9 mouse cellular contexts compared by ENCODE assay signal in the genomic region with DNA sequence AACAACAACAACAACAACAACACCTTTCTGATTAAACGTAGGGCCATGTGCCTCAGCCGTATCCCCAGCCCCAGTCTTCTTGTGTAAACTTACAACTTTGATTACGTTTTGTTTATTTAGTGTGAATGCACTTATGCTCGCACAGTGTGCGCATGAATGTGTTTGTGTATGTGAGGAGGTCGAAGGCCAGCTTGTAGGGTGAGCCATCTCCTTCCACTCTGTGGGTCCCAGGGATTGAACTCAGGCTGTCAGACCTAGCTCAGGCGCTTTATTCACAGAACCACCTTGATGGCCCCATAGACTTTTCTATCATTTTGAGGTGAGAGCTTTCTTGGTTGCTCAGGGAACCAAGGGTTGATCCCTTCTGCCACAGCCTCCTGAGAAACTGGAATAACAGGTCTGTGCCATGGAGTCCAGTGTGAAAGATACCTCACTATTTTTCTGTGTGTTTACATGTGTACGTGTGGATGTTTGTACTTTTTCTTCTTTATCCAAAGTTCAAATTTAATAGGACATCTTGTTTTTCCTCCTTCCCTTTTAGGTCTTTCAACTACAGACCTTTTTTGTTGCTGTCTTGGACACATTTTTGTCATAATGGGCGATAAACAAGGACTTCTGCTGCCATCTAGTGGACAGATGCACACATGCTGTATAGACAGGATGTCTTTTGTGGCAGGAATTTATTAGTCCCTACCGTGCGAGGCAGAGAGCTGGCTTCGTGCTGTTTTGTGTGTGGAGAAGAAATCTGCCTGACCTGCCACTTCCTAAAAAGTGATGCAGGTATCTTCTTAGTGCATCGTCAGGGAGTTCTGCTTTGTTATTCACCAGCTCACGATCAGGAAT. TPM values are rescaled to one million over a fixed set of nuclear protein-coding genes. Genes with fewer than 3 reads are reported as not detected.
DNase-seq lines count a peak whose midpoint lies in the region; ATAC-seq and TF ChIP-seq lines count a peak whose summit lies in the region.
"Had no signal": no experiment of that assay in that cellular context is flagged by ENCODE, and none has a peak within 500 bp of the region (broad histone marks: within the 10 kb centered on the region; RNA-seq: fewer than 3 reads in every experiment).

No protein-coding gene starts in this region.

- no peaks in the 10 kb centered on the region for H3K36me3 ChIP-seq in ES-E14 (ENCODE audit: control insufficient read depth, insufficient read depth, low read length, poor library complexity, severe bottlenecking)
- H3K36me3 ChIP-seq in lung, embryonic 16.5 days (ENCODE audit: control insufficient read depth, insufficient read depth, low read length), result no peaks in the 10 kb centered on the region

- no peaks in the 10 kb centered on the region for H3K9me3 ChIP-seq in ES-E14 (ENCODE audit: control insufficient read depth, insufficient read depth, low read depth, low read length)
- no peaks in the 10 kb centered on the region; the same call in 1 of the 2 replicates for H3K9me3 ChIP-seq in lung, embryonic 16.5 days (ENCODE audit: control insufficient read depth, low read length)

- DNase-seq in ES-E14 (ENCODE audit: low read depth, low spot score), result peak; percentile 86
- peak; percentile 73 for DNase-seq in brain, embryonic 18.5 days (ENCODE audit: low read depth, low spot score)
- DNase-seq in heart, postnatal 36 days, result peak; percentile 70 to 72
- peak; percentile 72 for DNase-seq in large intestine, adult 2 months (ENCODE audit: low read depth, low spot score)
- DNase-seq in retina, adult 2 months (ENCODE audit: low read depth, low spot score), result peak; percentile 62
- DNase-seq in thymus, postnatal 25 days, result peak; percentile 70

- no peak overlapping the region for H3K9ac ChIP-seq in ES-E14 (ENCODE audit: insufficient read depth, low read depth, low read length, poor library complexity, severe bottlenecking)
- 0 out of 2 replicates have a peak overlapping the region, but pooled peaks have one; percentile 37 for H3K9ac ChIP-seq in lung, embryonic 16.5 days (ENCODE audit: low read length)

- H3K27ac ChIP-seq in ES-E14 (ENCODE audit: insufficient read depth, low read depth, low read length, poor library complexity, severe bottlenecking), result no peak overlapping the region
- 0 out of 2 replicates have a peak overlapping the region, but pooled peaks have one; percentile 4 for H3K27ac ChIP-seq in lung, embryonic 16.5 days (ENCODE audit: low read length)

- in situ Hi-C loops in ES-E14 (cut with MboI; ENCODE audit: low sequenced_read_pairs in 2 of 2, unreplicated experiment in 2 of 2), result no loop called here

- peak; percentile 66; the same call in 1 of the 2 replicates for ATAC-seq in erythroid progenitor cell, adult 5-6 weeks (replicated peaks; ENCODE audit: low FRiP score, poor library complexity, severe bottlenecking)
- ATAC-seq in lung, embryonic 16.5 days (ENCODE audit: low read depth), result peak; percentile 88

- no peak overlapping the region for H3K4me3 ChIP-seq in ES-E14 (ENCODE audit: insufficient read depth in 1 of 2, low read depth in 1 of 2, low read length in 2 of 2, poor library complexity in 1 of 2, severe bottlenecking in 1 of 2)
- H3K4me3 ChIP-seq in lung, embryonic 16.5 days (ENCODE audit: low read length), result no peak overlapping the region

- no peaks in the 10 kb centered on the region for H3K27me3 ChIP-seq in lung, embryonic 16.5 days (ENCODE audit: control insufficient read depth, insufficient read depth, low read depth, low read length)

- no peak overlapping the region for H3K4me2 ChIP-seq in lung, embryonic 16.5 days (ENCODE audit: low read depth, low read length)

- intact Hi-C loops in heart, postnatal 36 days (cut with DNase I), result loop anchor here (1.0 to 5.0 kb wide), 4 partner anchors 45 to 151 kb away; a partner anchor contains a TSS

- no peaks in the 10 kb centered on the region; a peak in 1 of 4 replicates for H3K4me1 ChIP-seq in ES-E14 (ENCODE audit: control insufficient read depth in 2 of 2, insufficient read depth in 2 of 2, low read length in 2 of 2, poor library complexity in 1 of 2)
- peaks cover 6% of the 10 kb centered on the region for H3K4me1 ChIP-seq in lung, embryonic 16.5 days (replicated peaks; ENCODE audit: control insufficient read depth, insufficient read depth, low read length)

- WGBS in large intestine, adult 2 months, result 12% methylated on average over 14 of the region's 14 CpGs
- 13% methylated on average over 14 of the region's 14 CpGs for WGBS in lung, embryonic 16.5 days

TF ChIP-seq in ES-E14, 5 proteins besides CTCF, POLR2A, EP300 and RAD21:
- TF ChIP-seq HCFC1 (IDR thresholded peaks at IDR 0.05; ENCODE audit: borderline replicate concordance, insufficient read depth, low read length), result no peak
- peak; percentile 71; the same call in 1 of the 2 replicates for TF ChIP-seq ZC3H11A (IDR thresholded peaks at IDR 0.05; ENCODE audit: borderline replicate concordance, low read depth, low read length)
- TF ChIP-seq MAFK (IDR thresholded peaks at IDR 0.05; ENCODE audit: insufficient read depth, low read depth, low read length), result 0 out of 2 replicates have a peak, but pooled peaks have one; percentile 36
- no peak for TF ChIP-seq ZNF384 (IDR thresholded peaks at IDR 0.05; ENCODE audit: low read depth, low read length)
- TF ChIP-seq CHD2 (IDR thresholded peaks at IDR 0.05; ENCODE audit: low read depth, low read length), result no peak

RNA-seq across cellular contexts. Expression of a gene that starts 18.4 kb away (rescaled TPM):
- 8.2 and 11.1 TPM in 2 replicates for total RNA-seq in ES-E14 (2012; rRNA removed)
- 5.4 and 5.9 TPM in 2 replicates for total RNA-seq in erythroid progenitor cell, adult 5-6 weeks (2015; ENCODE audit: low replicate concordance)
- total RNA-seq in erythroid progenitor cell, adult 5-6 weeks (2017; ENCODE audit: low replicate concordance), result 0.64 TPM in 1 of 2 replicates, not detected in the other
- 100 to 1,000 TPM; 109 to 116 TPM for total RNA-seq in heart, postnatal 36 days (2021)
- polyA plus RNA-seq in large intestine, adult 2 months (2012; rRNA removed), result 56.0 and 60.7 TPM in 2 replicates
- polyA plus RNA-seq in lung, embryonic 16.5 days (2015; fragmentation: Nextera tagmentation; extraction: Ambion mirVana), result 55.0 and 55.9 TPM in 2 replicates

RNA-seq across cellular contexts. Expression of a gene that starts 26.0 kb away (rescaled TPM):
- total RNA-seq in ES-E14 (2012; rRNA removed), result not detected in 2 replicates
- total RNA-seq in erythroid progenitor cell, adult 5-6 weeks (2015; ENCODE audit: low replicate concordance), result not detected in 2 replicates
- total RNA-seq in erythroid progenitor cell, adult 5-6 weeks (2017; ENCODE audit: low replicate concordance), result not detected in 2 replicates
- 1 to 10 TPM; 1.5 to 1.7 TPM for total RNA-seq in heart, postnatal 36 days (2021)
- 0.20 and 0.21 TPM in 2 replicates for polyA plus RNA-seq in large intestine, adult 2 months (2012; rRNA removed)
- 6.5 and 8.9 TPM in 2 replicates for polyA plus RNA-seq in lung, embryonic 16.5 days (2015; fragmentation: Nextera tagmentation; extraction: Ambion mirVana)

RNA-seq across cellular contexts. Expression of a gene that starts 32.3 kb away (rescaled TPM):
- total RNA-seq in ES-E14 (2012; rRNA removed), result not detected in 2 replicates
- total RNA-seq in erythroid progenitor cell, adult 5-6 weeks (2015; ENCODE audit: low replicate concordance), result not detected in 2 replicates
- not detected in 2 replicates for total RNA-seq in erythroid progenitor cell, adult 5-6 weeks (2017; ENCODE audit: low replicate concordance)
- total RNA-seq in heart, postnatal 36 days (2021), result not detected
- 3.0 TPM in 1 of 2 replicates, not detected in the other for polyA plus RNA-seq in large intestine, adult 2 months (2012; rRNA removed)
- polyA plus RNA-seq in lung, embryonic 16.5 days (2015; fragmentation: Nextera tagmentation; extraction: Ambion mirVana), result not detected in 2 replicates
- total RNA-seq: layer of hippocampus, postnatal 25 days had no signal

RNA-seq across cellular contexts. Expression of a gene that starts 33.7 kb away (rescaled TPM):
- 7.2 and 15.8 TPM in 2 replicates for total RNA-seq in ES-E14 (2012; rRNA removed)
- total RNA-seq in erythroid progenitor cell, adult 5-6 weeks (2015; ENCODE audit: low replicate concordance), result 3.2 and 3.8 TPM in 2 replicates
- 5.0 and 8.1 TPM in 2 replicates for total RNA-seq in erythroid progenitor cell, adult 5-6 weeks (2017; ENCODE audit: low replicate concordance)
- 10 to 100 TPM; 13.0 to 14.7 TPM for total RNA-seq in heart, postnatal 36 days (2021)
- 21.0 and 31.9 TPM in 2 replicates for polyA plus RNA-seq in large intestine, adult 2 months (2012; rRNA removed)
- 17.8 and 19.5 TPM in 2 replicates for polyA plus RNA-seq in lung, embryonic 16.5 days (2015; fragmentation: Nextera tagmentation; extraction: Ambion mirVana)

RNA-seq across cellular contexts. Expression of a gene that starts 34.3 kb away (rescaled TPM):
- 0.04 and 0.11 TPM in 2 replicates for total RNA-seq in ES-E14 (2012; rRNA removed)
- total RNA-seq in erythroid progenitor cell, adult 5-6 weeks (2015; ENCODE audit: low replicate concordance), result 0.42 TPM in 1 of 2 replicates, not detected in the other
- not detected in 2 replicates for total RNA-seq in erythroid progenitor cell, adult 5-6 weeks (2017; ENCODE audit: low replicate concordance)
- under 1 TPM in 1 of 2 experiments, not detected in 1; 0.19 TPM for total RNA-seq in heart, postnatal 36 days (2021)
- polyA plus RNA-seq in large intestine, adult 2 months (2012; rRNA removed), result 0.47 and 0.84 TPM in 2 replicates
- polyA plus RNA-seq in lung, embryonic 16.5 days (2015; fragmentation: Nextera tagmentation; extraction: Ambion mirVana), result 1.1 and 1.2 TPM in 2 replicates
